Mouse (Mus musculus) right cerebral cortex, postnatal 36 days (tissue): ENCODE data around the gene Ear6.
"Not testable (repeated sequence)": the region's sequence is repeated elsewhere in the genome, so short reads cannot be mapped to it uniquely, and the experiment has no call there.

Experiments
- DNase-seq, 2 experiments: peaks; one replicate each; pipeline ENCODE4 v3.0.0; 2022; ENCODE audit warnings: low spot score in 2 of 2, mixed read lengths in 1 of 2

Gene Ear6

GRCm38 (mm10) chr14:51853399-51853798 is at the start of gene Ear6:
TSS of gene Ear6 (plus strand) at chr14:51853699.
- DNase-seq: no peak

- no peak for DNase-seq
Observed at GRCm38 (mm10) chr14:51826625-51827024, 26.9 kb upstream of the Ear6 start.

- DNase-seq: peak in 1 of 2 experiments; percentile 1
Observed at GRCm38 (mm10) chr14:51827842-51828241, 25.7 kb upstream of the Ear6 start.

GRCm38 (mm10) chr14:51829188-51829587 is 24.3 kb upstream of the Ear6 start:
- DNase-seq: no peak

- not testable (repeated sequence) for DNase-seq
Observed at GRCm38 (mm10) chr14:51838480-51838879, 15.0 kb upstream of the Ear6 start.

- no peak for DNase-seq
Observed at GRCm38 (mm10) chr14:51842250-51842649, 11.2 kb upstream of the Ear6 start.

- DNase-seq: no peak
Observed at GRCm38 (mm10) chr14:51842781-51843180, 10.7 kb upstream of the Ear6 start.

- DNase-seq: no peak
Observed at GRCm38 (mm10) chr14:51843882-51844281, 9.6 kb upstream of the Ear6 start.

GRCm38 (mm10) chr14:51846566-51846965 is 6.9 kb upstream of the Ear6 start:
- DNase-seq: no peak

GRCm38 (mm10) chr14:51851006-51851405 is 2.5 kb upstream of the Ear6 start:
- not testable (repeated sequence) for DNase-seq

GRCm38 (mm10) chr14:51855280-51855679 is 1.8 kb downstream of the Ear6 start:
- DNase-seq: not testable (repeated sequence)

GRCm38 (mm10) chr14:51863603-51864002 is 10.1 kb downstream of the Ear6 start:
- not testable (repeated sequence) for DNase-seq

GRCm38 (mm10) chr14:51870756-51871155 is 17.3 kb downstream of the Ear6 start:
- no peak for DNase-seq

GRCm38 (mm10) chr14:51871741-51872140 is 18.2 kb downstream of the Ear6 start:
- DNase-seq: no peak

- DNase-seq: no peak
Observed at GRCm38 (mm10) chr14:51877517-51877916, 24.0 kb downstream of the Ear6 start.

GRCm38 (mm10) chr14:51883527-51884030 is 30.1 kb downstream of the Ear6 start:
- peak; percentile 48 to 71 for DNase-seq

- no peak for DNase-seq
Observed at GRCm38 (mm10) chr14:51884031-51884544, 30.6 kb downstream of the Ear6 start.

GRCm38 (mm10) chr14:51884598-51885331 is 31.3 kb downstream of the Ear6 start, which contains the start of gene Mettl17:
TSS of gene Mettl17 (plus strand) at chr14:51884842.
- peak; percentile 90 to 95 for DNase-seq

- DNase-seq: no peak
Observed at GRCm38 (mm10) chr14:51886051-51886450, 32.6 kb downstream of the Ear6 start.

GRCm38 (mm10) chr14:51889833-51890232 is 36.3 kb downstream of the Ear6 start:
- DNase-seq: no peak

- no peak for DNase-seq
Observed at GRCm38 (mm10) chr14:51892191-51892939, 38.9 kb downstream of the Ear6 start, which contains the start of gene Slc39a2. TSS of gene Slc39a2 (plus strand) at chr14:51892889.

GRCm38 (mm10) chr14:51893094-51893794 is 39.7 kb downstream of the Ear6 start:
- DNase-seq: no peak
